Mouse (Mus musculus): ENCODE measurements at regions not wholly inside any gene's neighbourhood (a gene's known extent, or its start where the extent isn't known, plus 50 kb on each side); places are given as distances from the start of the nearest gene placed in this dataset.

DNA sequence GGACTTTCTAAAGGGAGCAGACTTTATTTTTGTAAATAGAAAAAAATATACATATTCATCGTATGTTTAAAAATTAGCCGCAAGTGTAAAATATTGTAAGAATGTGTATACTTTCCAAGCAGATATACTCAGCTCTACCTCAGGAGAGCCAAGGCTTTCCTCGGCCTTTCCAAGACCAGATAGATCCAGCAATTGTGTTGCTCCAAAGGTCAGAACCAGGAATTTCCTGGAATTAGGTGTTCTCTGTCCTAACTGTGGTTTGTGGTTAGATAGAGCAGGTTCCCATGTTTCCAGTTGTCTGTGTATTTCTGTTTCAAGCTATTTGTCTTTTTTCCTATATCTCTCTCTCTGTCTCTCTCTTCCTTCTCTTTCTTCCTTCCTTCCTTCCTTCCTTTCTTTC is 93.0 kb downstream of the Tpra1 start:
- TF ChIP-seq CTCF (conservative IDR thresholded peaks at IDR 0.05; ENCODE audit: insufficient read depth, insufficient read length, low read depth, low read length) (no peak), POLR2A (IDR thresholded peaks at IDR 0.05; ENCODE audit: low read depth, low read length) (no peak)

Data from kidney, adult 2 months (tissue).